Mouse (Mus musculus): ENCODE measurements around the gene Fam129a. TPM values are rescaled to one million over a fixed set of nuclear protein-coding genes. Genes with fewer than 3 reads are reported as not detected.
"Not testable (repeated sequence)": the region's sequence is repeated elsewhere in the genome, so short reads cannot be mapped to it uniquely, and the experiment has no call there.

The Fam129a gene
- polyA plus RNA-seq, 1 experiment from 2014 or later = 0.60 TPM

DNA sequence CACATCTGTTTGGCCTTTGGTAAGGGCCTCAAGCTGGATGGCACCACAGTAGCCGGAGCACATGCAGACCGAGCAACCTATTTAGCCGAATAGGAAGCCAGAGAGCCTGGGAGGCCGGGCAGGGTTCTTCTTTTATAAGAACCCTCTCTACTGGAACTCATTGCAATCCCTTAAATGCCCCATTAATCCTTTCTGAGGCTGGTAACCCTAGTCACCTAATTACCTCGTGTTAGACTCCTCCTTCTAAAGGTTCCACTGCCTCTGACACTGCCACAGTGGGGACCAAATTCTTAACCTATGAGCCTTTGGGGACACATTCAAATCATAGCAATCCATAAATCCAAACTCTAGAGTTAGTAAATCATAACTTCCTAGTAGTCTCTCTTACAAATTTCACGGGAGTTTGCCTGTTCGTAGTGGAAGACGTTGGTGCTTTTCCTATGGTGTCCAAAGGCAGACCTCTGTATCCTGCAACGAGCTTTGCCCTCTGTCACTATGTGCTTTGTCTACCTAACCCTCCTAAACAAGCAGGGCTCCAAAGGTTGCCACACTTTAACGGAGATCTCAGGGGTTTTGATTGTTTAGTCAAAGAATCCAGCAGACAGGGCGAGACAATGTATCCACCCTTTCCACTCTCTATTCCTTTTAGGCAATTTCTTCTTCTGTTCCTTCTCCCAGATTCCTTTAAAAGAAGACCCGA is 24.8 kb downstream of the Fam129a start:
- H3K4me1 ChIP-seq (replicated peaks; ENCODE audit: control insufficient read depth, insufficient read depth, low read length) = no peaks in the 10 kb centered on the region
- no peaks in the 10 kb centered on the region for H3K36me3 ChIP-seq (ENCODE audit: control insufficient read depth, insufficient read depth, low read length)
- no peak overlapping the region for H3K4me2 ChIP-seq (replicated peaks; ENCODE audit: low read depth, low read length)
- H3K27me3 ChIP-seq (ENCODE audit: control insufficient read depth, insufficient read depth, low read length) = no peaks in the 10 kb centered on the region
- H3K4me3 ChIP-seq (ENCODE audit: low read depth, low read length) = no peak overlapping the region
- ATAC-seq (ENCODE audit: low FRiP score) (no peak), DNase-seq (ENCODE audit: low spot score) (no peak)
- no peak overlapping the region for H3K9ac ChIP-seq (ENCODE audit: low read depth, low read length)
- no peak overlapping the region for H3K27ac ChIP-seq (ENCODE audit: low read depth, low read length)
- WGBS = 61% methylated on average over 12 of the region's 12 CpGs
- no peaks in the 10 kb centered on the region for H3K9me3 ChIP-seq (ENCODE audit: control insufficient read depth, low read length)

DNA sequence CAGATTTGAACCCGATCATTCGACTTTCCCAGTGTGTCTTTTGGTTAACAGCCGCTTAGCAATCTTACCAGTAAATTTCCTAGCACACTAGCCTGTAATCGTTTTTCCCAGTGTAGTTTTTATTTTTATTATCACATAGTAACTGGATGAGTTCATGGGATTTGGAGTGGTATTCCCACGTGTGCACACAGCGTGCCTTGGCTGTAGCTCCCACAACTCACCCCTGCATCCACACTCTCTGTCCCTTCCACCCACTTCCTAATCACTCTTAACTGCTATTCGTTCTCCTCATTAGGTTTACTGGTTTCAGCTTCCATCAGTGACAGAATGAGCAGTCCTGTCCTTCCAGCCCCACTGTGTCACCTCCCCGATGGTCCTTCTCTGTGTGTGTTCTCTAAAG is 25.6 kb downstream of the Fam129a start:
- no peaks in the 10 kb centered on the region for H3K27me3 ChIP-seq (ENCODE audit: control insufficient read depth, insufficient read depth, low read length)
- ATAC-seq (ENCODE audit: low FRiP score) (no peak), DNase-seq (ENCODE audit: low spot score) (no peak)
- H3K9me3 ChIP-seq (ENCODE audit: control insufficient read depth, low read length) = no peaks in the 10 kb centered on the region
- no peak overlapping the region for H3K9ac ChIP-seq (ENCODE audit: low read depth, low read length)
- H3K27ac ChIP-seq (ENCODE audit: low read depth, low read length) = no peak overlapping the region
- H3K4me1 ChIP-seq (replicated peaks; ENCODE audit: control insufficient read depth, insufficient read depth, low read length) = no peaks in the 10 kb centered on the region
- H3K4me3 ChIP-seq (ENCODE audit: low read depth, low read length) = no peak overlapping the region
- H3K36me3 ChIP-seq (ENCODE audit: control insufficient read depth, insufficient read depth, low read length) = no peaks in the 10 kb centered on the region
- no peak overlapping the region for H3K4me2 ChIP-seq (replicated peaks; ENCODE audit: low read depth, low read length)
- 75% methylated on average over 8 of the region's 8 CpGs for WGBS

DNA sequence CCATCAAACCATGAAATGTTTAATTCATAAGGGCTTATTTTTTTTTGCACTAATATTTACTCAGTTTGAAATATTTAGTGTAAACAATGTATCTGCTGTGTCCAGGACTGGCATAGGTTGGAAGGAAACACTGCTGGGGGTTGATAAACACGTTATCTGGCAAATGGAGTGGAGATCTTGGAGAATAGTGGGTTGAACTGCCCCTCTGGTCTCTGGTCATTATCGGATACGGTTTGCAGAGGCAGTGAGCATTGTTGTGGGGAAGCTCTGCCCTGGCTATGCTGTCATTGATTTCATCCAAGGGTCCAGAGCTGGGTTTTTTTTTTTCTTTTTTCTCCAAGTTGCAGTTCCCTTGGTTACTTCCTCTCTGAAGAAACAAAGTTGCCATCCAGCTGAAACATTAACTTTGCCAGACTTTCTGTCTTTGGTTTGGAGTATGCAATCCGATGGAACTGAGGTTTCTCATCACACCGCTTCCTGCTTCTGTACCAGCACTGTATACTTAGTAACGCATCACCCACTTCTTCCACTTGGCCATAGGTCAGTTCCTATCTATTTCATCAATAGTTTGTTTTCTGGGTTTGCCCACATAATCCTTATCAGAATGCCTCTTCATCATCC is 26.8 kb downstream of the Fam129a start:
- H3K4me3 ChIP-seq (ENCODE audit: low read depth, low read length) = no peak overlapping the region
- no peaks in the 10 kb centered on the region for H3K4me1 ChIP-seq (replicated peaks; ENCODE audit: control insufficient read depth, insufficient read depth, low read length)
- H3K9me3 ChIP-seq (ENCODE audit: control insufficient read depth, low read length) = no peaks in the 10 kb centered on the region
- no peaks in the 10 kb centered on the region for H3K36me3 ChIP-seq (ENCODE audit: control insufficient read depth, insufficient read depth, low read length)
- H3K4me2 ChIP-seq (replicated peaks; ENCODE audit: low read depth, low read length) = no peak overlapping the region
- H3K9ac ChIP-seq (ENCODE audit: low read depth, low read length) = no peak overlapping the region
- no peaks in the 10 kb centered on the region for H3K27me3 ChIP-seq (ENCODE audit: control insufficient read depth, insufficient read depth, low read length)
- no peak for ATAC-seq (ENCODE audit: low FRiP score)
- WGBS = 84% methylated on average over 6 of the region's 6 CpGs
- no peak overlapping the region for H3K27ac ChIP-seq (ENCODE audit: low read depth, low read length)
- no peak for DNase-seq (ENCODE audit: low spot score)

DNA sequence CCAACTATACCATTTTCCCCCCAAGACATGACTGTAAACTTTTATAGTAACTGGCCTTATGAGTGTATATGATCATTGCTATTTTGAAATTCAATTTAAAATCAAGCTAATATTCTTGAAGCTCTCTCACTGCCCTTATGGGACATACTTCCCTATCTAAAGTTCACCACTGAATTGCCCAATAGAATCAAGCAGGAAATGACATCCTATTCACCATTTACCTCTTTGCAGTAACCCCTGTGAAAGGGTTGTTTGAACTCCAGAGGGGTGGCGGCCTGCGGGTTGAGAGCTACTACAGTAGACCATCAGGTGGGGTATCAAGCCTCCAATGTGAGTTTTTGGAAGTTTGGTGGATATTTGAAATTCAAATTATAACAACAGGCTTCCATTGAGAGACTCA is 27.9 kb downstream of the Fam129a start:
- Histone ChIP-seq H3K9me3 (ENCODE audit: control insufficient read depth, low read length) (no peaks in the 10 kb centered on the region), H3K27ac (ENCODE audit: low read depth, low read length) (no peak overlapping the region), H3K9ac (ENCODE audit: low read depth, low read length) (no peak overlapping the region), H3K4me1 (replicated peaks; ENCODE audit: control insufficient read depth, insufficient read depth, low read length) (no peaks in the 10 kb centered on the region), H3K27me3 (ENCODE audit: control insufficient read depth, insufficient read depth, low read length) (no peaks in the 10 kb centered on the region), H3K4me2 (replicated peaks; ENCODE audit: low read depth, low read length) (no peak overlapping the region), H3K4me3 (ENCODE audit: low read depth, low read length) (no peak overlapping the region), H3K36me3 (ENCODE audit: control insufficient read depth, insufficient read depth, low read length) (no peaks in the 10 kb centered on the region)
- 91% methylated on average over 2 of the region's 2 CpGs for WGBS
- DNase-seq (ENCODE audit: low spot score) (no peak), ATAC-seq (ENCODE audit: low FRiP score) (no peak)

DNA sequence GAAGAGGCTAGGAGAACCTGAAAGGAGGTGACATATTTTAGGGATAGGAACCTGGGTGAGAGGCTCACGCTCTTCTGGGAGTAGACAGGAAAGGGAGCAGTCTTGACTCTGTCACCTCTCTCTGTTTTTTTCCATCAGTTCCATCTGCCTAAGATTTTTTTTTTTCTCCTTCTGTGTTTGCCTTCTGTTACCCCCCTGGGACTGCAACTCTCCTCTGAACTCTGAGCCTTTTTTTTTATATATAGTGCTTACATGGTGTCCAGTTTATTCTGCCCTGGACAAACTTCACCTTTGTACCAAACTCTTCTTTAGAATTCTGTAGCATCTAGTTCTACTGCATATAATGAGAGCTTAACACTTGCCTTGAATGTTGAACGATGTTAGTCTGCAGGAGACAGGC is 33.3 kb downstream of the Fam129a start:
- no peak overlapping the region for H3K4me2 ChIP-seq (replicated peaks; ENCODE audit: low read depth, low read length)
- H3K36me3 ChIP-seq (ENCODE audit: control insufficient read depth, insufficient read depth, low read length) = no peaks in the 10 kb centered on the region
- WGBS = 75% methylated on average over 2 of the region's 2 CpGs
- ATAC-seq (ENCODE audit: low FRiP score) (no peak), DNase-seq (ENCODE audit: low spot score) (no peak)
- H3K9ac ChIP-seq (ENCODE audit: low read depth, low read length) = no peak overlapping the region
- no peak overlapping the region for H3K4me3 ChIP-seq (ENCODE audit: low read depth, low read length)
- no peaks in the 10 kb centered on the region for H3K27me3 ChIP-seq (ENCODE audit: control insufficient read depth, insufficient read depth, low read length)
- no peaks in the 10 kb centered on the region for H3K9me3 ChIP-seq (ENCODE audit: control insufficient read depth, low read length)
- H3K27ac ChIP-seq (ENCODE audit: low read depth, low read length) = no peak overlapping the region
- H3K4me1 ChIP-seq (replicated peaks; ENCODE audit: control insufficient read depth, insufficient read depth, low read length) = no peaks in the 10 kb centered on the region

DNA sequence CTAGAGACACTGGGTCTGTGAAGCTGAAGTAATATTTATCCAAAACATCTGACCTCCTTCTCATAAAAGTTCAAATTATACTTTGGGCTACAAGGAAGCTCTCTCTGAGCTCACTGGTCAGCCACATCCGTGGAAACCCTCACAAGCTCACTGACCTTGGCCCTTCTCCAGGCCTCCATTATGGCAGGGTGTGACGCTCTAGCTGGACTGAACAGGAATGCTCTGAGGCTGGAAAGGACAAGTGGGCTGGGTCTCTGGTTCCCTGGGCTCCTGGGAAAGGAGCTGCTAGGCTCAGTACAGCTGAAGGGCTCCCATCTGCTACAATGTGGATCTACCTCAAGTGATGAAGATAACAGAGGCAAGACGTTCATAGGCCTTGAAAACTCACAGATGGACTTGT is 37.0 kb downstream of the Fam129a start:
- 82% methylated on average over 3 of the region's 3 CpGs for WGBS
- not testable (repeated sequence) for H3K4me3 ChIP-seq (ENCODE audit: low read depth, low read length); H3K9me3 ChIP-seq (ENCODE audit: control insufficient read depth, low read length); H3K4me1 ChIP-seq (replicated peaks; ENCODE audit: control insufficient read depth, insufficient read depth, low read length); H3K9ac ChIP-seq (ENCODE audit: low read depth, low read length); H3K36me3 ChIP-seq (ENCODE audit: control insufficient read depth, insufficient read depth, low read length); H3K27me3 ChIP-seq (ENCODE audit: control insufficient read depth, insufficient read depth, low read length); H3K27ac ChIP-seq (ENCODE audit: low read depth, low read length); ATAC-seq (ENCODE audit: low FRiP score); DNase-seq (ENCODE audit: low spot score); H3K4me2 ChIP-seq (replicated peaks; ENCODE audit: low read depth, low read length)

DNA sequence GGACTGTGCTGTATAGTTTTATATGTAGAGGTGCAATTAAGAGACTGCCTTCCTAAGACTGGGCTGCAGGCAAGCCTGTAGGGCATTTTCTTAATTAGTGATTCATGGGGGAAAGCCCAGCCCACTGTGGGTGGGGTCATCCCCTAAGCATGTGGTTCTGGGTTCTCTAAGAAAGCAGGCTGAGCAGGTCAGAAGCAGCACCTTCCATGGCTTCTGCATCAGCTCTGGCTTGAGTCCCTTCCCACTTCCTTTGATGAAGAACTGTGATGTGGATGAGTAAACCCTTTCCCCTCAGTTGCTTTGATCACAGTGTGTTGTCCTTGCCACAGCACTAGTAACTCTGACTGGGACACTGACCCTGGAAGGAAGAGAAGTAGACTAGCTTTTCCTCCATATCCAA is 39.6 kb downstream of the Fam129a start:
- DNase-seq (ENCODE audit: low spot score) = no peak
- Histone ChIP-seq H3K4me3 (ENCODE audit: low read depth, low read length) (no peak overlapping the region), H3K36me3 (ENCODE audit: control insufficient read depth, insufficient read depth, low read length) (no peaks in the 10 kb centered on the region), H3K4me1 (replicated peaks; ENCODE audit: control insufficient read depth, insufficient read depth, low read length) (no peaks in the 10 kb centered on the region), H3K9ac (ENCODE audit: low read depth, low read length) (no peak overlapping the region), H3K27me3 (ENCODE audit: control insufficient read depth, insufficient read depth, low read length) (no peaks in the 10 kb centered on the region), H3K9me3 (ENCODE audit: control insufficient read depth, low read length) (no peaks in the 10 kb centered on the region), H3K27ac (ENCODE audit: low read depth, low read length) (no peak overlapping the region), H3K4me2 (replicated peaks; ENCODE audit: low read depth, low read length) (no peak overlapping the region)
- no peak for ATAC-seq (ENCODE audit: low FRiP score)

DNA sequence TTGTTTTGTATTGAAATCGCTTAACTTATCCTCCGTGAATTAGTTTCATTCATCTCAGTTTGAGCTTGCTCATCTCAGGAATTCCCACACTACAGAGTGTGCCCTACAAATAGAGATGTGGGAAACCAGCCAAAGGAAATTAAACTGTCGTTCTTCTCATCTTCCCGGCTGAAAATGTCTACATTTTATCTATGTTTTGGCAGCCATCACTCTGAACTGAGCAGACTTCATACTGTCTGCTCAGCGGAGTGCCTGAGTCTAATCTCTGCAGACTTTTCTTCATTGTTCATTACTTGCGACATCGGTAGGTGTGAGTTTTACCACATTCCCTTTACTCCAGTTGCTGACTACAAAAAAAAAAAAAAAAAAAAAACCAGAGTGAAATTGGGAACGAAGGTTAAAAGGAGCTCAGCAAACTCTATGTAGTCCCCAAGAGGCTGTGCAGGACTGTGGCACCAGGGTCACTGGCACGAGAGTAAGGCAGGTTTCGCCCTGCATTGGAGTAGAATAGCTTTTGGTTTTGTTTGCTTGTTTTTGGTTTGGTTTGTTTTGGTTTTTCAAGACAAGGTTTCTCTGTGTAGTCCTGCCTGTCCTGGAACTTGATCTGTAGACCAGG is 43.4 kb downstream of the Fam129a start:
- Histone ChIP-seq H3K27me3 (ENCODE audit: control insufficient read depth, insufficient read depth, low read length) (no peaks in the 10 kb centered on the region), H3K4me2 (replicated peaks; ENCODE audit: low read depth, low read length) (no peak overlapping the region), H3K36me3 (ENCODE audit: control insufficient read depth, insufficient read depth, low read length) (no peaks in the 10 kb centered on the region), H3K9me3 (ENCODE audit: control insufficient read depth, low read length) (no peaks in the 10 kb centered on the region), H3K9ac (ENCODE audit: low read depth, low read length) (no peak overlapping the region), H3K27ac (ENCODE audit: low read depth, low read length) (no peak overlapping the region), H3K4me3 (ENCODE audit: low read depth, low read length) (no peak overlapping the region), H3K4me1 (replicated peaks; ENCODE audit: control insufficient read depth, insufficient read depth, low read length) (no peaks in the 10 kb centered on the region)
- ATAC-seq (ENCODE audit: low FRiP score) (no peak), DNase-seq (ENCODE audit: low spot score) (no peak)
- 83% methylated on average over 10 of the region's 10 CpGs for WGBS

DNA sequence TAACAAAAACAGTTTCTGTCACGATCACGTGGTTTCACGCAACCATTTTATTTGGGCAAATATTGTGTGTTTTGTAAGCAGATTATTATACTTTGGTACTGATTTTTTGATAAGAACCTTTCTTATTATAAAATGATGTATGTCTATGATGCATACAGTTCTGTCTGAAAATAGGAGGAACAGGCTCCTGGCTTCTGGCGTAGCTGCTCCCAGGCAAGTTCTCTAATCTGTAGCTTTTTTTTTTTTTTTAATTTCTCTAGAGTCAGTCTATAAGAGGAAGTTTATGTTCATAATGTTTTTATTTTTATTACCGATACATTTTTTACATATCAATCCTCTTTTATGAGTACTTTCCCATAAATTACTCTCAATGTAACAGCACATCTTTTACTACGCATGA is 44.6 kb downstream of the Fam129a start:
- Histone ChIP-seq H3K9me3 (ENCODE audit: control insufficient read depth, low read length) (no peaks in the 10 kb centered on the region), H3K9ac (ENCODE audit: low read depth, low read length) (no peak overlapping the region), H3K27me3 (ENCODE audit: control insufficient read depth, insufficient read depth, low read length) (no peaks in the 10 kb centered on the region), H3K4me2 (replicated peaks; ENCODE audit: low read depth, low read length) (no peak overlapping the region), H3K36me3 (ENCODE audit: control insufficient read depth, insufficient read depth, low read length) (no peaks in the 10 kb centered on the region), H3K4me3 (ENCODE audit: low read depth, low read length) (no peak overlapping the region), H3K4me1 (replicated peaks; ENCODE audit: control insufficient read depth, insufficient read depth, low read length) (no peaks in the 10 kb centered on the region), H3K27ac (ENCODE audit: low read depth, low read length) (no peak overlapping the region)
- WGBS = 97% methylated on average over 6 of the region's 6 CpGs
- ATAC-seq (ENCODE audit: low FRiP score) (no peak), DNase-seq (ENCODE audit: low spot score) (no peak)
